Mouse (Mus musculus): ENCODE measurements at regions not wholly inside any gene's neighbourhood (a gene's known extent, or its start where the extent isn't known, plus 50 kb on each side); places are given as distances from the start of the nearest gene placed in this dataset.

GRCm38 (mm10) chr13:90733265-90733664 is 171.9 kb downstream of the Atp6ap1l start:
- no peak for DNase-seq
- Histone ChIP-seq H3K9ac (no peak overlapping the region), H3K4me1 (replicated peaks) (no peaks in the 10 kb centered on the region), H3K27ac (no peak overlapping the region), H3K27me3 (no peaks in the 10 kb centered on the region), H3K4me2 (no peak overlapping the region), H3K4me3 (replicated peaks) (no peak overlapping the region), H3K9me3 (replicated peaks) (no peaks in the 10 kb centered on the region), H3K36me3 (no peaks in the 10 kb centered on the region)
- WGBS (ENCODE audit: insufficient replicate concordance), result 85% methylated on average over 3 of the region's 3 CpGs
- no peak for ATAC-seq (ENCODE audit: low read depth)

- no peak overlapping the region for H3K27ac ChIP-seq
- no peak for ATAC-seq (ENCODE audit: low read depth)
- H3K4me3 ChIP-seq (replicated peaks), result no peak overlapping the region
- H3K9me3 ChIP-seq (replicated peaks), result no peaks in the 10 kb centered on the region
- H3K9ac ChIP-seq, result no peak overlapping the region
- H3K4me2 ChIP-seq, result no peak overlapping the region
- H3K27me3 ChIP-seq, result no peaks in the 10 kb centered on the region
- no peak for DNase-seq
- H3K4me1 ChIP-seq (replicated peaks), result no peaks in the 10 kb centered on the region
- no peaks in the 10 kb centered on the region for H3K36me3 ChIP-seq
These were observed 176.1 kb downstream of the Atp6ap1l start for GRCm38 (mm10) chr13:90729078-90729477.

GRCm38 (mm10) chr13:90727816-90728215 is 177.3 kb downstream of the Atp6ap1l start:
- H3K36me3 ChIP-seq, result no peaks in the 10 kb centered on the region
- H3K4me1 ChIP-seq (replicated peaks), result no peaks in the 10 kb centered on the region
- WGBS (ENCODE audit: insufficient replicate concordance), result 58% methylated on average over 4 of the region's 4 CpGs
- DNase-seq, result no peak
- ATAC-seq (ENCODE audit: low read depth), result no peak
- no peak overlapping the region for H3K4me3 ChIP-seq (replicated peaks)
- no peaks in the 10 kb centered on the region for H3K9me3 ChIP-seq (replicated peaks)
- no peaks in the 10 kb centered on the region for H3K27me3 ChIP-seq
- no peak overlapping the region for H3K4me2 ChIP-seq
- H3K27ac ChIP-seq, result no peak overlapping the region
- H3K9ac ChIP-seq, result no peak overlapping the region

GRCm38 (mm10) chr13:90725053-90725827 is 179.9 kb downstream of the Atp6ap1l start:
- H3K4me3 ChIP-seq (replicated peaks), result no peak overlapping the region
- no peak overlapping the region for H3K9ac ChIP-seq
- H3K27ac ChIP-seq, result no peak overlapping the region
- H3K27me3 ChIP-seq, result no peaks in the 10 kb centered on the region
- H3K4me1 ChIP-seq (replicated peaks), result no peaks in the 10 kb centered on the region
- H3K4me2 ChIP-seq, result no peak overlapping the region
- no peaks in the 10 kb centered on the region for H3K36me3 ChIP-seq
- DNase-seq, result no peak
- no peaks in the 10 kb centered on the region for H3K9me3 ChIP-seq (replicated peaks)
- 61% methylated on average over 10 of the region's 10 CpGs for WGBS (ENCODE audit: insufficient replicate concordance)
- ATAC-seq (ENCODE audit: low read depth), result no peak

GRCm38 (mm10) chr13:90724598-90724997 is 180.6 kb downstream of the Atp6ap1l start:
- H3K4me1 ChIP-seq (replicated peaks), result no peaks in the 10 kb centered on the region
- H3K36me3 ChIP-seq, result no peaks in the 10 kb centered on the region
- DNase-seq, result no peak
- H3K4me2 ChIP-seq, result no peak overlapping the region
- no peak for ATAC-seq (ENCODE audit: low read depth)
- no peak overlapping the region for H3K4me3 ChIP-seq (replicated peaks)
- no peak overlapping the region for H3K27ac ChIP-seq
- H3K27me3 ChIP-seq, result no peaks in the 10 kb centered on the region
- H3K9ac ChIP-seq, result no peak overlapping the region
- WGBS (ENCODE audit: insufficient replicate concordance), result 62% methylated on average over 3 of the region's 3 CpGs
- H3K9me3 ChIP-seq (replicated peaks), result no peaks in the 10 kb centered on the region

GRCm38 (mm10) chr13:90723533-90723898 is 181.6 kb downstream of the Atp6ap1l start:
- H3K9me3 ChIP-seq (replicated peaks), result no peaks in the 10 kb centered on the region
- H3K4me1 ChIP-seq (replicated peaks), result no peaks in the 10 kb centered on the region
- no peak for ATAC-seq (ENCODE audit: low read depth)
- no peak overlapping the region for H3K9ac ChIP-seq
- H3K4me2 ChIP-seq, result no peak overlapping the region
- no peak for DNase-seq
- no peaks in the 10 kb centered on the region for H3K36me3 ChIP-seq
- no peak overlapping the region for H3K27ac ChIP-seq
- no peak overlapping the region for H3K4me3 ChIP-seq (replicated peaks)
- H3K27me3 ChIP-seq, result no peaks in the 10 kb centered on the region
- 54% methylated on average over 3 of the region's 3 CpGs for WGBS (ENCODE audit: insufficient replicate concordance)

GRCm38 (mm10) chr13:90722599-90723532 is 182.3 kb downstream of the Atp6ap1l start:
- Histone ChIP-seq H3K4me3 (replicated peaks) (no peak overlapping the region), H3K27me3 (no peaks in the 10 kb centered on the region), H3K9me3 (replicated peaks) (no peaks in the 10 kb centered on the region), H3K9ac (no peak overlapping the region), H3K4me2 (no peak overlapping the region), H3K4me1 (replicated peaks) (no peaks in the 10 kb centered on the region), H3K36me3 (no peaks in the 10 kb centered on the region), H3K27ac (no peak overlapping the region)
- DNase-seq, result no peak
- ATAC-seq (ENCODE audit: low read depth), result no peak
- WGBS (ENCODE audit: insufficient replicate concordance), result 70% methylated on average over 8 of the region's 8 CpGs

- H3K36me3 ChIP-seq, result no peaks in the 10 kb centered on the region
- no peaks in the 10 kb centered on the region for H3K27me3 ChIP-seq
- no peak overlapping the region for H3K9ac ChIP-seq
- DNase-seq (no peak), ATAC-seq (ENCODE audit: low read depth) (no peak)
- WGBS (ENCODE audit: insufficient replicate concordance), result 67% methylated on average over 2 of the region's 2 CpGs
- H3K4me3 ChIP-seq (replicated peaks), result no peak overlapping the region
- H3K27ac ChIP-seq, result no peak overlapping the region
- H3K4me1 ChIP-seq (replicated peaks), result no peaks in the 10 kb centered on the region
- H3K4me2 ChIP-seq, result no peak overlapping the region
- no peaks in the 10 kb centered on the region for H3K9me3 ChIP-seq (replicated peaks)
These were observed 220.8 kb downstream of the Atp6ap1l start for GRCm38 (mm10) chr13:90684324-90684723.

GRCm38 (mm10) chr13:90679162-90680010 is 225.8 kb downstream of the Atp6ap1l start:
- 54% methylated on average over 8 of the region's 8 CpGs for WGBS (ENCODE audit: insufficient replicate concordance)
- no peaks in the 10 kb centered on the region for H3K4me1 ChIP-seq (replicated peaks)

GRCm38 (mm10) chr13:90673823-90674222 is 231.3 kb downstream of the Atp6ap1l start:
- Histone ChIP-seq H3K27ac (no peak overlapping the region), H3K4me1 (replicated peaks) (no peaks in the 10 kb centered on the region), H3K4me2 (no peak overlapping the region), H3K36me3 (no peaks in the 10 kb centered on the region), H3K9ac (no peak overlapping the region), H3K9me3 (replicated peaks) (no peaks in the 10 kb centered on the region), H3K27me3 (no peaks in the 10 kb centered on the region), H3K4me3 (replicated peaks) (no peak overlapping the region)
- no peak for DNase-seq
- ATAC-seq (ENCODE audit: low read depth), result no peak
- 43% methylated on average over 3 of the region's 3 CpGs for WGBS (ENCODE audit: insufficient replicate concordance)

More at GRCm38 (mm10) chr13:90679162-90680010, 225.8 kb downstream of the Atp6ap1l start:
- DNase-seq (no peak), ATAC-seq (ENCODE audit: low read depth) (no peak)
- Histone ChIP-seq H3K9me3 (replicated peaks) (no peaks in the 10 kb centered on the region), H3K4me3 (replicated peaks) (no peak overlapping the region), H3K9ac (no peak overlapping the region), H3K36me3 (no peaks in the 10 kb centered on the region), H3K4me2 (no peak overlapping the region), H3K27me3 (no peaks in the 10 kb centered on the region), H3K27ac (no peak overlapping the region)

- Histone ChIP-seq H3K4me1 (replicated peaks) (no peaks in the 10 kb centered on the region), H3K4me3 (replicated peaks) (no peak overlapping the region), H3K4me2 (no peak overlapping the region), H3K27me3 (no peaks in the 10 kb centered on the region), H3K9ac (no peak overlapping the region), H3K9me3 (replicated peaks) (no peaks in the 10 kb centered on the region), H3K27ac (no peak overlapping the region), H3K36me3 (no peaks in the 10 kb centered on the region)
- no peak for DNase-seq
- WGBS (ENCODE audit: insufficient replicate concordance), result 61% methylated on average over 1 of the region's 1 CpGs
- no peak for ATAC-seq (ENCODE audit: low read depth)
These were observed 232.1 kb downstream of the Atp6ap1l start for GRCm38 (mm10) chr13:90673079-90673478.
